Mouse (Mus musculus) thymus, postnatal 0 days (tissue): ENCODE data around the gene Sipa1l3. TPM values are rescaled to one million over a fixed set of nuclear protein-coding genes. Genes with fewer than 3 reads are reported as not detected.
A peak's percentile ranks its signal among the peaks of the same experiment; 100 is the strongest.

Experiments
- DNase-seq: peaks from one replicate; pipeline ENCODE4 v3.0.0-alpha.2; 2015; ENCODE audit warnings: low spot score
- polyA plus RNA-seq: library from polyadenylated mRNA; unstranded; fragments of >200 nt; fragmentation: Nextera tagmentation; extraction: Ambion mirVana; gene quantifications from 2 replicates; pipeline ENCODE4 v1.2.1, GENCODE M21; 2015

Gene Sipa1l3
- polyA plus RNA-seq, 1 experiment from 2014 or later = 5.3 TPM

- no peak for DNase-seq
These were observed 179.3 kb downstream of the Sipa1l3 start for GRCm38 (mm10) chr7:29338984-29339679.

- DNase-seq = no peak
These were observed 180.0 kb downstream of the Sipa1l3 start for GRCm38 (mm10) chr7:29338351-29338919.

DNA sequence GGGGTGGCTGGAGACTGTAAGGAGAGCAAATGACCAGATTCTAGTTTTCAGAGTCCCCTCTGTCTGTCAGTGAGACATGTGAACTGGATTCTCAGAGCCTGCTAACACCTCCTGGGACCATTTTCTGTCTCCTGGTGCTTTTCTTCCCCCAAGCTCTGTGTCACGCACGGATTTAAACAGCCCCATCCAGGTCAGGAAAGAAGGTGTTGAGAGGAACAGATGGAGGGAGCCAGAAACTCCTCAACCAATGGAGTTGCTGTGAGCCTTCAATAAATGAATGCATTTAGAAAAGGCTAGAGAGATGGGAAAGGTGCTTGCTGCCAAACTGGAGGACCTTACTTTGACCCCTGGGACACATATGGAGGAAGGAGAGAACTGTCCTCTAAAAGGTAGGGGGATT is 180.7 kb downstream of the Sipa1l3 start:
- DNase-seq = no peak

- DNase-seq = peak; percentile 23
These were observed 181.6 kb downstream of the Sipa1l3 start for GRCm38 (mm10) chr7:29336795-29337319.

DNA sequence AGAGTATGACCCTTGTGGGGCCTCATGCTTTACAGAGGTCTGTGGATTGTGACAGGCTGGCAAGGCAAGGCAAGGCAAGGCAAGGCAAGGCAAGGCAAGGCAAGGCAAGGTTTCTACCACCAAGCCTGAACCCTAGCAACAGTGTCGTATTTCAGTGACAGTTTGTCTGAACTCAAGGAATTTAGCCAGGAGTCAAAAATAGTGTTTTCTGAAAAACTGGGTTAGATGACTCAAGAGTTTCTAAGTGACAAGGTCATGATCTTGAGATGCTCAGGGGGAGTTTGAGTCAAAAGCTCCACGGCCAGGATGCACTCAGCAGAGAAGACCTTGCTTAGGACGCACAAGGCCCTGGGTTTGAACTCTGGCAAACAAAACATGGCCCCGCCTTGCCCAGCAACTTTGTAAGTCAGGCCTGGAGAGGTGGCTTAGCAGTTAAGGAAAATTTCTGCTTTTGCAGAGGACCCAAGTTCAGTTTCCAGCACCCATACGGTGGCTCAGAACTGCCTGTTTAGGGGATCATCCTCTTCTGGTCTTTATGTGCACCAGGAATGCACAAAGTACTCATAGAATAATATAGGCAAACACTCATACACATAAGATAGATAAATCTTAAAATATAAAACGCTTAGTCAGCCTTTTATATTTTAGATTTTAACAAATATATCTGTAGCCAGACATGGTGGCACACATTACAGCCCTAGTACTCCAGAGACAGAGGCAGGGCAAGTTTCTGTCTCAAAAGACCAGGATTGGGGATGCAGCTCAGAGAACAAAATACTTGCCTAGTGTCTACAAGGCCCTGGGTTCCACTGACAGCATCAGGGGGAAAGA is 182.4 kb downstream of the Sipa1l3 start:
- no peak for DNase-seq

DNA sequence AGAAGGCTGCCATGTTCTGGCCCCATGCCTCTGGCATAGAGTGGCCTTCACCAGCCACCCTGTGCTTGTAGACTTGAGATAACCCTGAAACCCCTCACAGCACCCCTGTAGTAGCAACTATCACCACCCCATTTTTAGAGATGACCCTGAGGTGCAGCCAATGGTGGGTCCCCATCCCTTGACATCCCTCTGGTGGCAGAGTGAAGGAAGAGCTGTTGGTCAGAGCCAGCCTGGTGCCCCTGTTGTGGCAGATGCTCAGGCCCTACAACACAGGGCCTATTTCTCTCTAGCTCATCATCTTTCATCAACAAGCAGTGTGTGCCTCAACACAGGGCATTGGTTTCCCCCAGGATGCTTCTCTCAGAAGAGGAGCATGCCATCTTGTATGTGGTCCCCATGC is 183.2 kb downstream of the Sipa1l3 start:
- DNase-seq = no peak

- DNase-seq = no peak
These were observed 184.3 kb downstream of the Sipa1l3 start for GRCm38 (mm10) chr7:29334156-29334555.

DNA sequence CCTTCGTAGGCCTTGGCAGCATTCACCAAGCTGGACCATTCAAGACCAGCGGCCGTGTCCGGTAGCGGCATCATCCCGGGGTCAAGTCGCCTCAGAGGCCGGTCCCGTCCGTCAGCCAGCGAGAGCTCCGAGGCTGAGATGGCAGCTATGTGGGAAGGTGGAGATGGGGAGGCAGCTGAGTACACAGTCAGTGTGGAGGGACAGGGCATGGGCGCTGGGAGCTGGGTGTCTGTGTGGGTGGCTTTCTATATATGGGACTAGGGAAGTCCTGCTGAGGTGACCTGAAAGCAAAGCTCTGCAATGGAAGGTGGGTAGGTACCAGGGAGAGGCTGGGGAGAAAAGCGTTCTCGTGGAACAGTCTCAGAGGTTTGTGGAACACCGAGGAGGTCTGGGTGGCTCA is 189.5 kb downstream of the Sipa1l3 start:
- DNase-seq = no peak

GRCm38 (mm10) chr7:29327087-29327486 is 191.4 kb downstream of the Sipa1l3 start:
- no peak for DNase-seq

GRCm38 (mm10) chr7:29319337-29320307 is 198.8 kb downstream of the Sipa1l3 start:
- DNase-seq = peak; percentile 88

- DNase-seq = peak; percentile 77
These were observed 200.1 kb downstream of the Sipa1l3 start for GRCm38 (mm10) chr7:29318115-29318911.

GRCm38 (mm10) chr7:29317558-29317957 is 200.9 kb downstream of the Sipa1l3 start:
- peak; percentile 84 for DNase-seq

- peak; percentile 62 for DNase-seq
These were observed 201.5 kb downstream of the Sipa1l3 start for GRCm38 (mm10) chr7:29316976-29317375.

- peak; percentile 6 for DNase-seq
These were observed 202.2 kb downstream of the Sipa1l3 start for GRCm38 (mm10) chr7:29316137-29316734.

DNA sequence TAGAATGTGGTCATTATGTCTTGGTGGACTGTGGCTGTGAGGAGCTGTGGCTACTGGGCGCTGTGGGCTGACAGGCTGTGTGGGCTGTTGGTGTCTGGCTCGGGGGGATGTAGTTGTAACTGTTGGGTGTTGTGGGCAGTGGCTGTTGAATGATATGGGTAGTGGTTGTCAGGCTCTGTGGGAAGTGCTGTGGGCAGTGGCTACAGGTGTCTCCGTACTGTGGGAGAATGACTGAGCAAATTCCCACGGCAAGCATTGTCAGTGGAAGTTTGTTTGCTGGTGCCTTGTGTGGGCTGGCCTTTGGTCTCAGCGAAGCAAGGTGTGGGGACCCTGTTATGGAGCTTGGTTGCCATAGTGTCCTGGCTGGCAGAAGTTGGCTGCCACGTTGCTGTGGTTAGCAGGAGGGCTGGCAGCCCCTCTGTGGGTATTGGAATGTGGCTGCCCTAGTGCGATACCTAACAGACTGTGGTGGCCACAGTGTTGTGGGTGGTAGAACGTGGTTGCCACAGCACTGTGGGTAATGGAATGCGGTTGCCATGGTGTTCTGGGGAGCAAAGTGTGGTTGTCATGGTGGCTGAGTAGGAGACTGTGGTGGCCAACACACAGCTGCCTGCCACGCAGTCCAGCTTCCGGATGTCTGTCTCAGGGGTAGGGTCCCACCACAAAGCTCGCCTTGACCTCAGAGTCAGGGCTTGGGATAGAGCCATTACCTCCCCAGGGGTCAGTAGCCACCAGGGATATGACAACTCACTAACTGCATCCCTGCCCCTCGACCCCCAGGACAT is 203.4 kb downstream of the Sipa1l3 start:
- peak; percentile 8 for DNase-seq

- peak; percentile 5 for DNase-seq
These were observed 204.7 kb downstream of the Sipa1l3 start for GRCm38 (mm10) chr7:29313572-29314261.

- peak; percentile 17 for DNase-seq
These were observed 205.4 kb downstream of the Sipa1l3 start for GRCm38 (mm10) chr7:29313051-29313450.

DNA sequence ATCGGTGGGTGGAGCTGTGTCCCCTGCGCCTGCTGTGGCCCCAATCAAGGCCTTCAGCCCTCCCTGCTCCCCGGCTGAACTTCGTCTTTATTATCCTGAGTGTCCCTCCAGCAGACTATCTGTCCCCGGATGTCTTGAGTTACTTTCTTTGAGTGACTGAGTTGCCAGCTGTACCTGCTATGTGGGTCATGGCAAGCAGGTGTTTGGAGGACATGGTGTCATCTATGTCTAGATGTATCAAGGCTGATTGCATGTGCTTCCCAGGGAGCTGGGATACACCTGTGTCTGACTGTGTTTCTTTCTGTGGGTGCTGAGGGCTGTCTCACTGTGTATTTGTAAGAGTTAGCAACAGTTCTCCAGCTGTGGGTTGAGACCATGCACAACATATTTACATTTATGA is 208.7 kb downstream of the Sipa1l3 start:
- peak; percentile 77 for DNase-seq
